Mouse (Mus musculus) CD4-positive, CD25-positive, alpha-beta regulatory T cell, adult 4 months (primary cell): ENCODE measurements around the gene Wls. TPM values are rescaled to one million over a fixed set of nuclear protein-coding genes. Genes with fewer than 3 reads are reported as not detected.

Experiments used
- ATAC-seq: one replicate; pipeline ENCODE4 v1.8.0; 2017
- polyA plus RNA-seq, 2 experiments: library from polyadenylated mRNA; unstranded; fragments of 100-300 nt; shearing (Covaris generic); gene quantifications; one replicate each; pipeline ENCODE4 v1.2.1; 2017

The Wls gene
- 100 to 1,000 TPM in 1 of 2 experiments, 10 to 100 TPM in 1; 95.4 to 103 TPM for polyA plus RNA-seq

- peak; percentile 26 for ATAC-seq
Measured at GRCm38 (mm10) chr3:159839481-159839880, at the start of gene Wls. TSS of gene Wls (plus strand) at chr3:159839672.

GRCm38 (mm10) chr3:159789781-159790180 is 49.7 kb upstream of the Wls start:
- ATAC-seq = no peak

GRCm38 (mm10) chr3:159831535-159831934 is 7.9 kb upstream of the Wls start:
- peak; percentile 80 for ATAC-seq

GRCm38 (mm10) chr3:159840002-159840816 is 737 bp downstream of the Wls start:
- ATAC-seq = peak; percentile 70

GRCm38 (mm10) chr3:159840817-159841390 is 1.4 kb downstream of the Wls start:
- no peak for ATAC-seq

GRCm38 (mm10) chr3:159841458-159841857 is 2.0 kb downstream of the Wls start:
- ATAC-seq = peak; percentile 39

GRCm38 (mm10) chr3:159843135-159843534 is 3.7 kb downstream of the Wls start:
- ATAC-seq = no peak

GRCm38 (mm10) chr3:159847410-159848016 is 8.0 kb downstream of the Wls start:
- no peak for ATAC-seq

- ATAC-seq = no peak
Measured at GRCm38 (mm10) chr3:159848156-159848555, 8.7 kb downstream of the Wls start.

GRCm38 (mm10) chr3:159851476-159851875 is 12.0 kb downstream of the Wls start:
- no peak for ATAC-seq

- ATAC-seq = peak; percentile 49
Measured at GRCm38 (mm10) chr3:159851980-159852379, 12.5 kb downstream of the Wls start.

- ATAC-seq = no peak
Measured at GRCm38 (mm10) chr3:159857112-159857511, 17.6 kb downstream of the Wls start.

GRCm38 (mm10) chr3:159865691-159866090 is 26.2 kb downstream of the Wls start:
- ATAC-seq = no peak

- ATAC-seq = no peak
Measured at GRCm38 (mm10) chr3:159878983-159879382, 39.5 kb downstream of the Wls start.

GRCm38 (mm10) chr3:159883325-159883724 is 43.9 kb downstream of the Wls start:
- no peak for ATAC-seq

- ATAC-seq = no peak
Measured at GRCm38 (mm10) chr3:159884802-159885201, 45.3 kb downstream of the Wls start.

GRCm38 (mm10) chr3:159885271-159885670 is 45.8 kb downstream of the Wls start:
- ATAC-seq = no peak

- ATAC-seq = no peak
Measured at GRCm38 (mm10) chr3:159885781-159886400, 46.4 kb downstream of the Wls start.

- no peak for ATAC-seq
Measured at GRCm38 (mm10) chr3:159890176-159891056, 50.9 kb downstream of the Wls start.

GRCm38 (mm10) chr3:159891057-159891752 is 51.7 kb downstream of the Wls start:
- no peak for ATAC-seq

GRCm38 (mm10) chr3:159907329-159907728 is 67.9 kb downstream of the Wls start:
- ATAC-seq = no peak
